Mouse (Mus musculus): Measurements from ENCODE around the gene Gipc3. TPM values are rescaled to one million over a fixed set of nuclear protein-coding genes. Genes with fewer than 3 reads are reported as not detected.

Gipc3 gene
- total RNA-seq, 2 experiments from 2014 or later: 1.7 to 1.8 TPM

- H3K4me3 ChIP-seq: peak within 1 kb of the TSS; percentile 90
- DNase-seq (ENCODE audit: low spot score in 2 of 2): peak; percentile 98 to 100
- H3K27ac ChIP-seq: peak within 1 kb of the TSS; percentile 99
- peak; percentile 69 for TF ChIP-seq CTCF (conservative IDR thresholded peaks at IDR 0.05)
Measured at GRCm38 (mm10) chr10:81320550-81321347, 22.3 kb downstream of the Gipc3 start, which contains the start of gene Cactin. Cactin (plus strand) TSS chr10:81321103.

GRCm38 (mm10) chr10:81319741-81320549, 23.1 kb downstream of the Gipc3 start:
- peak overlapping the region; percentile 90 for H3K4me3 ChIP-seq
- H3K27ac ChIP-seq: peak overlapping the region; percentile 99
- peak in 1 of 2 experiments; percentile 53 for DNase-seq (ENCODE audit: low spot score in 2 of 2)
- no peak for TF ChIP-seq CTCF (conservative IDR thresholded peaks at IDR 0.05)

DNA sequence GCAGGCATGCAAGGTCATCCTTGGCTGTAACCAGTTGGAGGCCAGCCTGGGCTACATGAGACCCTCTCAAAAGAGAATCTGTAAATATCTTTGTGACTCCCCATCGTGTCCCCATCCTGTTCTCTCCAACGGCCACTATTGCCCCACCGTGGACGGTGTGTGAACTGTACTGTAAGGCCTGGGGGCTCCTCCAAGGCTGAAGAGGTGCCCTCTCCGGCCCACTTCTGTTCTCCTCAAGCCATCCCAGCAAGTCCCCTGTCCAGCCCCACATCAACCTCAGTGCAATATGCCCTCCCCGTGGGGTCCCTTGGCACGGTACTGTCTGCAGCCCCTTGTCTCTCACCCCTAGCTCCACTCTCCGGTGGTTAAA, 23.8 kb downstream of the Gipc3 start:
- DNase-seq (ENCODE audit: low spot score in 2 of 2): no peak
- Histone ChIP-seq H3K27ac (peak overlapping the region; percentile 99), H3K4me3 (peak overlapping the region; percentile 90)
- TF ChIP-seq CTCF (conservative IDR thresholded peaks at IDR 0.05): peak; percentile 67

GRCm38 (mm10) chr10:81318589-81319329, 24.3 kb downstream of the Gipc3 start:
- Histone ChIP-seq H3K27ac (peak overlapping the region; percentile 99), H3K4me3 (no peak overlapping the region; the same call in 1 of the 2 replicates)
- no peak for TF ChIP-seq CTCF (conservative IDR thresholded peaks at IDR 0.05)
- DNase-seq (ENCODE audit: low spot score in 2 of 2): no peak

DNA sequence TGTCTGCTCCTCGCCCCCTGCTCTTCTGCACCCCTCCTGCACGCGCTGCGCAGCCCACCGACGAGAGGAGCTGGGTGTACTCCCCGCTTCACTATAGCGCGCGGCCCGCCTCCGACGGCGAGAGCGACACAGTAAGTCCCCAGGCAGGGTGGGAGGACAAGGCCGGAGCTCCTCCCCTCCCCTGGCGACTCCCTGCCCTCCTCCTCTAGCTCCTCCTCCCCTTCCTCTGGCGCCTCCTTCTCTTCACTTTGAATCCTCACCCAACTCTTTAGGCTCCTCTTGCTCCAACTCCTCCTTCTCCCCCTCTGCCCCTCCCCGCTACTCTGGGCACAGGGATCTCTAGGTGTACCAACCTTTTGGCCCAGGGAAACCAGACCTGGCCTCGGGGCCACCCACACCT, 25.8 kb downstream of the Gipc3 start:
- Histone ChIP-seq H3K4me3 (no peak overlapping the region), H3K27ac (peak overlapping the region; percentile 39; the same call in 1 of the 2 replicates)
- TF ChIP-seq CTCF (conservative IDR thresholded peaks at IDR 0.05): no peak
- no peak for DNase-seq (ENCODE audit: low spot score in 2 of 2)

GRCm38 (mm10) chr10:81316338-81317060, 26.6 kb downstream of the Gipc3 start:
- no peak overlapping the region for H3K4me3 ChIP-seq
- TF ChIP-seq CTCF (conservative IDR thresholded peaks at IDR 0.05): peak; percentile 70
- peak in 1 of 2 experiments; percentile 45 for DNase-seq (ENCODE audit: low spot score in 2 of 2)
- peak overlapping the region; percentile 39; the same call in 1 of the 2 replicates for H3K27ac ChIP-seq

- DNase-seq (ENCODE audit: low spot score in 2 of 2): no peak
- Histone ChIP-seq H3K4me3 (no peak overlapping the region), H3K27ac (no peak overlapping the region)
- TF ChIP-seq CTCF (conservative IDR thresholded peaks at IDR 0.05): no peak
Measured at GRCm38 (mm10) chr10:81315587-81315986, 27.5 kb downstream of the Gipc3 start.

DNA sequence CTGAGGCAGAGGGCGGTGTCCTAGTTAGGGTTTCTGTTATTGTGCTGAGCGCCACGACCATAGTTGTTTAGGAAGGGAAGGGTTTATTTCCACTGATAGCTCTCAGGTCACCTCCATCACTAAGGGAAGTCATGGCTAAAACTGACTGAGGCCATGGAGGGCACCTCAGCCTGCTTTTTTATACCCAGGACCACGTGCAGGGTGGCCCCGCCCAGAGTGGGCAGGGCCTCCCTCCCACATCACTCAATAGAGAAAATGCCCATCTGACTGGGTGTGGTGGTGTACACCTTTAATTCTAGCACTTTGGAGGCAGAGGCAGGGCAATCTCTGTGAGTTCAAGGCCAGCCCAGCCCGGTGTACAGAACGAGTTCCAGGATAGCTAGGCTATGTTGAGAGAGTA, 28.9 kb downstream of the Gipc3 start:
- no peak for DNase-seq (ENCODE audit: low spot score in 2 of 2)
- H3K4me3 ChIP-seq: no peak overlapping the region
- H3K27ac ChIP-seq: no peak overlapping the region
- no peak for TF ChIP-seq CTCF (conservative IDR thresholded peaks at IDR 0.05)

DNA sequence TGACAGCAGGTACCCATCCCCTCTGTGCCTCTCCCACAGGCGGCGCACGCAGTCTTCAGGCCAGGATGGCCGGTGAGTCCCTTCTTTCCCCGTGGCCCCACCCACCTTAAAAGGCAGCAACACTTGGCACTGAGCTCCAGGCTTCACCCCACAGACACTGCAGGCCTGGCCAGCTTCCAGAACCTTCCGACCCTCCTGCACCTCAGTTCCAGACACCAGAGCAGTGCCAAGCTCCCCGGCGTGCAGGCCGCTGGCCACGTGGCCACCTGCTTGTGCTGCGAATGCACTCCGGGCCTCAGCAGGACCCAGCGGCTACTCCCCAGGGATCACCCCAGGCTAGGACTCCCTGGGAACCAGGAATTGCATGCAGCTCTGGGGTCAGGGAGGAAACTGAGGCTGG, 29.5 kb downstream of the Gipc3 start:
- no peak for TF ChIP-seq CTCF (conservative IDR thresholded peaks at IDR 0.05)
- no peak overlapping the region for H3K4me3 ChIP-seq
- no peak for DNase-seq (ENCODE audit: low spot score in 2 of 2)
- no peak overlapping the region for H3K27ac ChIP-seq

DNA sequence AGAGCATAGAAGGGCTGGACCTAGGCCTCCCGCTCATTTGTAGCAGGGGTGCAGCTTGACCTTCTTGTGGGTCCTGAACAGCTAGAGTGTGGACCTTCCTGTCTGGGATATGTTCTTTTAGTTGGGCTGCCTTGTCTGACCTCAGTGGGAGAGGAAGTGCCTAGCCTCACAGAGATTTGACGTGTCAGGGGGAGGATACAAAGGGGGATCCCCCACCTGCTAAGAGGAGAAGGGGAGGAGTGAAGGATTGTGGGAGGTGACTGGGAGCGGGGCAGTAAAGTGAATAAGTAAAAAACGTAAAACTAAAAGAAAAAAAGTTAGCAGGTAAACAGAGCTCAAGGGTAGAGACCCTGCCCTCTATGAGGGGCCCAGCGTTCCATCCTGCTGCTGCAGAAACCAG, 33.5 kb downstream of the Gipc3 start:
- Histone ChIP-seq H3K27ac (no peak overlapping the region), H3K4me3 (no peak overlapping the region)
- no peak for DNase-seq (ENCODE audit: low spot score in 2 of 2)
- no peak for TF ChIP-seq CTCF (conservative IDR thresholded peaks at IDR 0.05)

DNA sequence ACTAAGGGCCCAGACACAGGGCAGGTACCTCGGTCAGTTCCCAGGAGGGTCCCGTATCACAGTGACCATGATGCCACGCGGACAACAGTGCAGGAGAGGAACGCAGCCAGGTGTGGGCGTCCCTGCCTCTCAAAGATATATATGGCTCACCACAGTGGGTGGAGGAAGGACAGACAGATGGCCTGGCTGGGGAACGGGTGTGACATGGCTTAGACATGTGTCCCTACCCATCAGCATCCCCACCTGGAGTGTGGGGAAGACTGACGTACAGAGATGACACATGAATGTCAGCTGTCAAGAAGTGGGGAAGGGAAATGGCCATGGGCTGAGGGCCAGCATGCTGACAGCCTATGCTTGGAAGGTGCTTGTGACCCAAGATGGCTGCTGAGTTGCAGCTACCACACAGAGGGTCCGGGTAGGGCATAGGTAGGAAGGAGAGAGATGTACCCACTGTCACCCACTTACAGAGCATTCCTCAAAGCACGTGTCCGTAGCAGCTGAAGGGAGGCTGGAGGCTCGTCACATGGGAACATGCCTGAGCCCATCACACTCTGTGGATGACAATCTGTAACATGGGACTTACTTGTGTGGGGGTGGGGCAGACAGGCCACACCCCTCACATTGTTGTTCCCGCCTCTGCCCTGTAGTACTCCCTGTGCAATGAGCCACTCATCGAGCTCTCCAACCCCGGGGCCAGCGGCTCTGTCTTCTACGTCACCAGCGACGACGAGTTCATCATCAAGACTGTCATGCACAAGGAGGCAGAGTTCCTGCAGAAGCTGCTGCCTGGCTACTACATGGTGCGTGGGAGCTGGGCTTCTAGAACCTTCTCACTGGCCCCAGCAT, 36.0 kb downstream of the Gipc3 start:
- no peak for TF ChIP-seq CTCF (conservative IDR thresholded peaks at IDR 0.05)
- Histone ChIP-seq H3K4me3 (no peak overlapping the region), H3K27ac (peak overlapping the region; percentile 70)
- DNase-seq (ENCODE audit: low spot score in 2 of 2): no peak

All from layer of hippocampus, adult 2 months (tissue).